Mouse (Mus musculus): ENCODE results near the gene Zfp600. TPM values are rescaled to one million over a fixed set of nuclear protein-coding genes. Genes with fewer than 3 reads are reported as not detected.
"Not testable (repeated sequence)": the region's sequence is repeated elsewhere in the genome, so short reads cannot be mapped to it uniquely, and the experiment has no call there.

Zfp600 gene
- polyA plus RNA-seq, 1 experiment from 2014 or later = not detected

- not testable (repeated sequence) for H3K27me3 ChIP-seq (ENCODE audit: control insufficient read depth, insufficient read depth, low read length); H3K4me1 ChIP-seq (ENCODE audit: control insufficient read depth, insufficient read depth, low read length); H3K4me3 ChIP-seq (ENCODE audit: low read depth, low read length); H3K4me2 ChIP-seq; H3K9me3 ChIP-seq (replicated peaks; ENCODE audit: control insufficient read depth, low read length); H3K36me3 ChIP-seq (ENCODE audit: control insufficient read depth, insufficient read depth, low read length); H3K27ac ChIP-seq (ENCODE audit: low read depth, low read length); ATAC-seq (replicated peaks; ENCODE audit: insufficient number of reproducible peaks, low FRiP score, low TSS enrichment); H3K9ac ChIP-seq (ENCODE audit: low read depth, low read length)
- WGBS (ENCODE audit: insufficient replicate concordance) = 55% methylated on average over 5 of the region's 5 CpGs
Measured at GRCm38 (mm10) chr4:146242119-146242518, 85.5 kb downstream of the Zfp600 start.

Other genes with a start within 250 kb of the Zfp600 start
- gene Zfp987, start 59.5 kb upstream of the Zfp600 start, polyA plus RNA-seq (2014; fragmentation: Nextera tagmentation; extraction: Ambion mirVana) = 0.11 and 0.17 TPM in 2 replicates